Mouse (Mus musculus) gonadal fat pad, adult 2 months (tissue): ENCODE measurements around the gene Lmnb2. TPM values are rescaled to one million over a fixed set of nuclear protein-coding genes. Genes with fewer than 3 reads are reported as not detected.

Experiments
- DNase-seq: peaks from one replicate; pipeline ENCODE4 v3.0.0-alpha.2; 2012; ENCODE audit warnings: low read depth
- polyA plus RNA-seq: library from polyadenylated mRNA; depleted of rRNA; stranded (reverse); fragments of >200 nt; gene quantifications from 2 replicates; pipeline ENCODE4 v1.2.3, GENCODE M21; 2012

Lmnb2 gene
- polyA plus RNA-seq, 1 experiment: 12.9 TPM

GRCm38 (mm10) chr10:80946684-80947437, 28.8 kb upstream of the Lmnb2 start:
- no peak for DNase-seq

GRCm38 (mm10) chr10:80944231-80944630, 26.2 kb upstream of the Lmnb2 start:
- no peak for DNase-seq

- no peak for DNase-seq
These were observed 25.7 kb upstream of the Lmnb2 start for GRCm38 (mm10) chr10:80943701-80944100.

GRCm38 (mm10) chr10:80942919-80943318, 24.9 kb upstream of the Lmnb2 start:
- DNase-seq: no peak

- no peak for DNase-seq
These were observed 22.9 kb upstream of the Lmnb2 start for GRCm38 (mm10) chr10:80940988-80941347.

DNA sequence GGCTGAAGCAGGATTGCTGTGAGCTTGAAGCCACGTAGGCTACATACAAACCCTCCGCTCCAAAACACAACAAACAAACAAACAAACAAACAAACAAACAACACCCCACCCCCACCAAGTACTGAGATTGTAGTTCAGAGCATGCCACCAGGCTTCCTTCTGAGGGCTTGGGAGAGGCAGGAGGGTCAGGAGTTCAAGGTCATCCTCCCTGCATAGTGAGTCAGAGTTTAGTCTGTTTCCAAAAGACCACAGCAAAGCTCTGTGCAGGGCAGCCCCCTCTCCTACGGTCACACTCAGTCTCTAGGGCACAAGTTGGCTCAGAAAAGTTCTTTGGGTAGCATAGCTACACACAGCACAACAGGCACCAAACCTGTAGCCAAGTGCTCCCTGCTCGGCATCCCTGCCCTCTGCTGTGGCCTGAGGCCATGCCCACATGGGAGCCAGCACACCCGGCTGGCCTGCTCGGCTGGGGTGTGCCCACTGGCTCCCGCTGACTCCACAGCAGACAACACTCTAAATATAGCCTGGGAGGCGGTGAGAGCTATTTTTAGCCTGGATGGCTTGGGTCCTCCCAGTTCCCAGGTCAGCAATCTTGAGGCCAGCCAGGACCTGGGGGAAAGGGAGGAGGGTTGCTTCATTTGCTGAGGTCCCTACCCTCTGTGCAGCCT, 22.4 kb upstream of the Lmnb2 start:
- DNase-seq: no peak

GRCm38 (mm10) chr10:80939671-80940070, 21.6 kb upstream of the Lmnb2 start:
- DNase-seq: no peak

DNA sequence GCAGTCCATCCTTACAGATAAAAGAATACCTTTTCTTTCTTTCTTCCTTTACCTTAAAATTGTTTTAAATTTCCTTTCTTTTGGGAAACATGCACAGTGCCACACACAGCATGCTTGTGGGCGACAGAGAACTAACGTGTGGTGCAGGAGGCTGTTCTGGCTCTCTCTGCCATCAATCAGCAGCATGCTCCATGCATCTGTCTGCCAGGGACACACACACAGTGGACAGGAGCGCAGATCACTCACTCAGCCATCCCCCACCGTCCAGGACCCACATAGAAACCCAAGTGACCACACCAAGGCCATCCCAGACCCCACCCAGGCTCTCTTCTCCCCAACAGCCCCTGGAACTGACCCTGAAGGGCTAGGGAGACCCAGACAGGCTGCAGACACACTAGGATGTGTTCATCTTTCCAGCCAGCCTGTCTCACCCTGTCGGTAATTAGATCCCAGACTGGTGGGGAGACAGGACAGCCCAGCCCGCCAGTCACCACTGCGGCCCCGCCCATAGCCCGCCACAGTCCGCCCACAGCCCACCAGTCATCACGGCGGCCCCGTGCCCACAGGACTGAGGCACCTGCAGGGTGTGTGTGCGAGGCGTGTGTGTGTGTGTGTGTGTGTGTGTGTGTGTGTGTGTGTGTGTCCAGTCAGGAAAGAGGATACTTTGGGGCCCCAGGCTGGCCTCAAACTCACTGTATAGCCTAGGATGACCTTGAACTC, 20.9 kb upstream of the Lmnb2 start:
- no peak for DNase-seq

GRCm38 (mm10) chr10:80937646-80938045, 19.6 kb upstream of the Lmnb2 start:
- DNase-seq: no peak

GRCm38 (mm10) chr10:80936810-80937164, 18.7 kb upstream of the Lmnb2 start:
- DNase-seq: no peak

GRCm38 (mm10) chr10:80936135-80936809, 18.2 kb upstream of the Lmnb2 start:
- no peak for DNase-seq

GRCm38 (mm10) chr10:80935698-80936097, 17.7 kb upstream of the Lmnb2 start:
- no peak for DNase-seq

DNA sequence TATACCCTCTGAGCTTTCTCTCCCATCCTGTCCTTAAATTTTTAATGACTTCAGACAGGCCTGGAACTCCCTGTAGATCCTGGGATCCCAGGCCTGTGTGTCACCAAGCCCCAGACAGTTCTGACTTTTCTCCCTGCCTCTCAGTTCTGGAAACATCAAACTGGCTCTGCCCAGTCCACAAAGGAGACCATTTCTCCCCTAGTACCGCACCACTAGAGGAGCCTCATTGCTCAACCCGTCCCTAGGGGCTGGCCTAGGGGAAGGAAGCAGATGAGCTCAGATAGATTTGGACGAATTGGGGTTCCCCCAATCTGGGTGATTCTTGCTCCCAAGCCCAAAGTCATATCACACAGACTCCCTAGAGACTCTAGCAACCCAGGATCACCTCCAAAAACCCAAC, 17.2 kb upstream of the Lmnb2 start:
- no peak for DNase-seq

DNA sequence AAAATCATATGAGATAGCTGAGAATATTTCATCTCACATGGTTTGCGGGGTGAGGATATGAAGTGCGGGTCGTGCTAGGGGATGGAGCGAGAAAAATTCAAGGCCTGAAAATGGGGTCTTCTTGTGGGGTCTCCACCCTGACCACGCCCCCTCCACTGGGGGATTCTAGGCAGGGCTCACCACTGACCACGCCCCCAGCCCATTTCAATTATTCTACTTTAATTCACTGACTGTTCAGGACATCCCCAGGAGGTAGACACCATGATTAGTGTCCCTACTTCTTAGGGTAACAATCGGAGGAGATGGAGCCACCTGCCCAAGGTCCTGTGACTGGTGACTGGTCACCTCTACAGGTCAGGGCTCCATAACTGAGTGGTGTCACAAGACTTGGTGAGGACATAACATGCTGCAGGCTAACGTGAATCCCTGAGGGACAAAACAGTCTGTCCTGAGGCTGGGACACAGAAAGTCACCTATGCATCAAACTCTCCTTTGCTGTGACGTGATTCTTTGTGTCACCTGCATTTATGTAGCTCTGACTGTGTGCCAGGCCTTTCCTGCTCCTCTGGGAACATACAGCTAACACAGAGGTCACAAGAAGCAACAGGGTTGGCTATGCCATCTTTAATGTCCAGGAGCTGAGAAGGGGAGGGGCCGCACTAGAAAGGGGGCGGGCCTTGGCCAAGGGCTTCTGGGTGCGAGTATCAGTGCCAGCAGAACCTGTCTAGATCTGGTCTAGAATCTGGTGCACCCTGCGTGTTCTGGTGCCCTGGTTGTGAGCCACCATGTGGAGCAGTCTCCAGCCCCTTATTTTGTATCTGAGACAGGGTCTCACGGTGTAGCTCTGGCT, 16.3 kb upstream of the Lmnb2 start:
- DNase-seq: no peak

- no peak for DNase-seq
These were observed 15.5 kb upstream of the Lmnb2 start for GRCm38 (mm10) chr10:80933421-80933979.

GRCm38 (mm10) chr10:80932700-80933420, 14.8 kb upstream of the Lmnb2 start:
- DNase-seq: no peak

- DNase-seq: no peak
These were observed 14.2 kb upstream of the Lmnb2 start for GRCm38 (mm10) chr10:80932206-80932605.

- DNase-seq: no peak
These were observed 13.7 kb upstream of the Lmnb2 start for GRCm38 (mm10) chr10:80931695-80932094.

DNA sequence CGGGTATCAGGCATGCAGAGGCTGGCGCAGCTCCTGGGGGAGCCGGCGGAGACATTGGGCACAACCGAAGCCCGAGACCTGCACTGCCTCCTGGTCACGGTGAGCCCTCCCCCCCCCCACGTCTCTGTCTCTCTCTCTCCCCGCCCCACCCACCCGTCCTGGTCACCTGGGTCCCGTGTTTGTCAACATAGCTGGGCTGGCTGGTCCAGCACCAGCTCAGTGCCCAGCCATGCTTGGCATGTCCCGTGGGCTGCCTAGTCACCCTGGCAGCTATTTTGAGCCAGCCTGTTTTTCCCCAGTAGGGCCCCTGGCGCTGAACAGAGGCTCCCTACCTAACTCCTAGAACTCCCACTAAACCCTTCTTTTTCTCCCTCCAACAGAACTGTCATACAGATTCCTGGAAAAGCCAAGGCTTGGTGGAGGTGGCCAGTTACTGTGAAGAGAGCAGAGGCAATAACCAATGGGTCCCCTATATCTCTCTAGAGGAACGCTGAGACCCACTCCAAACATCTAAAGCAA, 13.2 kb upstream of the Lmnb2 start:
- DNase-seq: no peak
